Mouse (Mus musculus) kidney, adult 2 months (tissue): ENCODE data around the gene Hist1h4h.

Experiments used
- CTCF ChIP-seq: fragments of 200-500 bp; conservative IDR thresholded peaks from 2 replicates; pipeline ENCODE4 v1.5.1; 2011; ENCODE audit warnings: low read depth, mild to moderate bottlenecking, control low read depth, low read length, moderate library complexity, mixed read lengths; ENCODE audit not compliant: insufficient read depth, insufficient read length
- POLR2A ChIP-seq: fragments of 200-500 bp; IDR thresholded peaks from one replicate; pipeline ENCODE4 v1.6.1; 2011; ENCODE audit warnings: low read depth, low read length, control low read depth

DNA sequence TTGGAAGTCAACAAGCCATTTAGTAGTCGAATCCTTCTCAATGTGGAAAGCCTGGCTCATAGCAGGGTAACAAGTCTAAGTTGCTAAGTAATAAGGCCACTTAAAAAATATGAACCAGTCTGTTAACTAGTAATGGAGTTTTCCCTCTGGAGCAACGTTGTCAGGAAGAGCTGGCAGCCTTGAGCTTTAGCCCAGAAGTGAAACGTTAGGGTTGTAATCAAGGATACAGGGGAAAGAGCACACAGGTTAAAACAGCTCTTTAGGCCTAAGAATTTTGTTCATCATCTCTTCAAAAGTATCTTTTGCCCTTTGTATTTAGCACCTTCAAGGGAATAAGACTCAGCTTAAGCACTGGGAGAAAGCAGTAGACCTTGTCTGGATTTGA, 19.9 kb downstream of the Hist1h4h start:
- TF ChIP-seq CTCF = no peak
- no peak for TF ChIP-seq POLR2A
